Mouse (Mus musculus): Measurements from ENCODE around the gene Tanc2.

Gene Tanc2

DNA sequence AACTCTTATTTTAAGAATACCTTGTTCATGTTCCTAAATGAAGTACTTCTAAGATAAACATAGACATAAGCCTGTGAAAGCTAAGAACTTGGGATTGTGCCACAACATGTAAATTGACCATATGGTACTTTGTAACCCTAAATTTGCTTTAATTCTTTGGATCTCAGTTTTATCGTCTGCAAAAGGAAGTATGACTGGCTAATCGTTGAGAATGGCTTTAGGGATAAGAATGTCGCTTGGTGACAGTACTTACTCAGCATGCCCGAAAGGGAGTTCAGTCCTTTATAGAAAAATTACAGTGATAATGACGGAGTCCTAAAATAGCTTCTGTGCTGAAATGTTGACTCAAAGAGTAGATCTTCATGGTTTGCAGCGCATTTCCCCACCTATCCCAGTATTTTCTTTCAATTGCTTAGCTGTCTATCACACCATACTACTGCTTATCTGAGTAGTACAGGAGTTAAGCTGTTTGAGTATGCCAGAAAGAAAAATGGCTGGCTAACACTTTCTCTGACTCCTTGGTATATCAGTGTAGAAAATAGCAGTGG, 246.6 kb downstream of the Tanc2 start:
- peak; percentile 48 for DNase-seq (ENCODE audit: low read depth)

GRCm38 (mm10) chr11:105837962-105838361, 248.2 kb downstream of the Tanc2 start:
- no peak for DNase-seq (ENCODE audit: low read depth)

DNA sequence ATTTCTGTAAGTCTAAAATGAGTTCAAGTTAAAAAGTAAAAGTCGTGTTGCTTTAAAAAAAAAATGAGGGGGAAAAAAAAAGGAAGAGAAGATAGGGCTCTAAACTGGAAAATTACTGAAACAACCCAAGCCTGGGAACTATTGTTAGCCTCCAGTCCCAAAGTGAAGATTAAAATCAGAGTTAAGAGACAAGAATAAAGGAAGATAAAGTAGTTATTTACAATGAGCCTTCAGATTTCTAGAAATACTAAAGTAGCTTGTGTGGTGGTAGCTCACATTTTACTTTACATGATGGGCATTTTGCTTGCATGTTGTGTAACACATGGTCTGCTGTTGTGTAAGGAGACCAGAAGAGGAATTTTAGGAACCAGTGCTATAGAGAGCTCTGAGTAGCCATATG, 256.1 kb downstream of the Tanc2 start:
- DNase-seq (ENCODE audit: low read depth): no peak

GRCm38 (mm10) chr11:105855504-105855903, 265.7 kb downstream of the Tanc2 start:
- DNase-seq (ENCODE audit: low read depth): no peak

DNA sequence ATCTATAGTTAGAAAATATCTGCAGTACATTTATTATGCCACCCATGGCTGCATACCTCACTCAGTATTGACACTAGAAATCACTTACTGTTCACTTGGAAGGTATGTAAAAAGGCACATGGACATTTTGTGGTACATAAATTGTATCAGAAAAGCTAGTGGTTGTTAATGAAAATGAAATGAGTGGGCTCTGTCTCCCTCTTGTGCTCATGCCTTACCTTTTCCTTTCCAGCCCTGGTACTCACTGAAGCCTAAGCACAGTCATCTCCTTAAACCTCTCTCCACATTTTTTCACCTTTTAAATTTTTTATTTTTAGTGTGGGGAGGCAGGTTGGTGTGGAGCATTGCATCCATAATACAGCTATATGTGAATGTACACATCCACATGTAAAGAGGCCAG, 268.3 kb downstream of the Tanc2 start:
- DNase-seq (ENCODE audit: low read depth): no peak

- DNase-seq (ENCODE audit: low read depth): peak; percentile 4
Measured at GRCm38 (mm10) chr11:105885558-105885957, 295.8 kb downstream of the Tanc2 start.

DNA sequence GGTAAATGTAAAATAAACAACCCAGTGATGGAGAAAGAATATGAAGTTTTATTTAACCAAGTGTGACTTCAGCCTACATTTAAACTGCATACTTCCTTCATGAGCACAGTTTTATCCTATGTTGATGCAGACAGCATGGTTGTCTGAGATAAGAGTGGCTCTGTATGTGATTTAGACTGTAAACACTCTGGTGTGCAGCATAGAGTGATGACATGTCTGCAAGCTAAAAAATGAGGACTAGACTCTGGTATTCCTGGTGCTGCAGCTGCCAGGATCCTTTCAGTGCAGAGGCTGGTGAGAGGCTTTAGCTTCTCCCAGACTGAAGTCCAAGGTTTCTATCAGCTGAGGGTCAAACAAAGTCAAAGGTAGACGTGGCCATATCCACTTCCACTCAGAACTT, 297.5 kb downstream of the Tanc2 start:
- DNase-seq (ENCODE audit: low read depth): no peak

GRCm38 (mm10) chr11:105899151-105899550, 309.4 kb downstream of the Tanc2 start:
- DNase-seq (ENCODE audit: low read depth): no peak

DNA sequence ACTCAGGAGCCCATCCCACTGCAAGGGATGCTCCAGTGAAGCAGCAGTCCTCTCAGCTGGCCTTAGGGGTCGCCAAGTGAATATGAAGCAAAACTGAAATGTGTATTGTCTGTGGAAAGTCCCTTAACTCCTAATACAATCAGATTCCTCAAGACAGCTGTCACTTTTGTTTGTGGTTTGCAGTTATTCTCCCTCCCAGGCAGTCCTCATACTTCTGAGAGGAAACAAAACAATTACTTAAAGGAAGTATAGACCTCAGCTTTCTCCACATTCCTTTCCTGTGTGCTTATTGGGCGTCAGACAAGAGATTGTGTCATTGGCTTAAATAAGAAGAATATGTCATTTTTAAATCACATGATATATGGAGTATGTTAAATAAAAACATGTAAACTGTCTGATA, 311.7 kb downstream of the Tanc2 start:
- no peak for DNase-seq (ENCODE audit: low read depth)

GRCm38 (mm10) chr11:105902956-105903355, 313.2 kb downstream of the Tanc2 start:
- DNase-seq (ENCODE audit: low read depth): no peak

DNA sequence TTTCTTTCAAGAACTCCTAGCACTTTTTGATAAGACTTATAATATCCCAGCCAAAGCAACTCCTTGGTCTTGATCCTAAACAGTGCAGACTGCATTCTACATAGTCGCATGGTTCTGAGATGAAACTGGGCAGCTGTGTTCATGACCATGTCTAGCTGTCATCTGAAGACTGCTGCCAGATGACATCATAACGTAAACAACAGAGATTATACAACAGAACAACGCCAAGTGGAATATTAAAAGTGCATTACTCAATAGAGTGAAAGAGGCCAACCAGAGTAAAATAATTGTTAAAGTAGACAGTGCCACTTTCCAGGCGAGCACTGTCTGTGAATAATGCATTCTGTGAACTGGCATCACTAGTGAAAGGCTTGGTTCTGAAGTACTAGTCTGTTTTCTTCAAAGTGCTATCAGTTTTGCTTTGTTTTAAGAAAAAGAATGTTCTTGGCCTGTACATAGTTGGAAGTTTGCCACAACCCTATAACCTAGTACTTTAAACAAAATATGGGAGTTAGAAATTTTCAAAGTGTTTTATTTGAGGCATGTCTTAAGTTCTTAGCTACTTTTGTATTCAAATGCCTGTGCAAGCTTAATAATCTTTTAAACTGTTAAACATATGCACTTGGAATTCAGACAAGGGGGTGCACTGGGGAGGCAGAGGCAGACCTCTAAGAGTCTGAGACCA, 315.9 kb downstream of the Tanc2 start:
- no peak for DNase-seq (ENCODE audit: low read depth)

DNA sequence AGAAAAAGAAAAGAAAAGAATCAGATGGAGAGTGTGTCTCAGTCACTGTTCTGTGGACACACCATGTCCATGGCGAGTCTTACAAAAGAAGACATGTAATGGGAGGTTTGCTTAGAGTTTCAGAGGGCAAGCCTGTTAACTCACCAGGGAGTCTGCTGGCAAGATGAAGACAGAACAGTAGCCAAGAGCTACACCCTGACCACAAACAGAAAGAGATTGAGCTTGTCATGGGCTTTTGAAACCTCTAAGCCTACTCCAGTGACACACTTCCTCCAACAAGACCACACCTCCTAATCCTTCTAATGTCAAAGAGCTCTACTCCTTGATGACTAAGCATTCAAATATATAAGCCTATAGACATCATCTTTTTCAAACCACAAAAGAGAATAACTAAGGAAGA, 317.6 kb downstream of the Tanc2 start:
- DNase-seq (ENCODE audit: low read depth): no peak

DNA sequence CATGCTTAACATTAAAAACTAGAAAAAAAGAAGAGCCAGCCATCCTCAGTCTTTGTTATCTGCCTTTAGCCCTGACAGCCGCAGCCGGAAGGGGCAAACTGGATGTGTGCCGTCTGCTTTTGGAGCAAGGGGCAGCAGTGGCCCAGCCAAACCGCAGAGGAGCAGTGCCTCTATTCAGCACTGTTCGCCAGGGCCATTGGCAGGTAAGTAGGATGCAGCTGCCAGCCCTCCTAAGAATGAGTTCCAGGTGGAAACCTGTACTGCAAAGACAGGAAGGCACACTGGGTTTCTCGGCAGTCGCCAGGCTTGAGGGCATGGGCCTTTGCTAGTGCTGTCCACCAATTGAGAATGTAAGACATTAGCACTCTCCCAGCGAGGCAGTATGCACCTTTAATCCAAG, 319.1 kb downstream of the Tanc2 start:
- DNase-seq (ENCODE audit: low read depth): no peak

DNA sequence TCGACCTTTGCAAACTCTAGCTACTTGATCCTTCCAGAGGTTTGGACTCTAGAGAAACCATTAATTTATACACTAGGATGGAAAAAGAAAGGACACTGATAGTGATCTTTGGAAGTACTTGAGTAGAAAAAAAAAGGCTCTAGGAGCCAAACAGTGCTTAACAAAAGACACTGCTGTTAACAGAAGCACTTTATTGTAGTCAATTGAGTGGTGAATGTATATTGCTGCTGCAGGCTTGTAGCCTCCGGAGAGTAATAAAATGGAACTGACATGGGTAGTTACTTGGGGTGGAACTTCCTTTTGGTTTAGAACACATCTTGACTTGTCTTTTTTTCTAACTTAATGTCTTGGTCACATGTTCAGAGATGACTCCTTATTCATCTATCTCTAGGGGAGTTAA, 319.8 kb downstream of the Tanc2 start:
- DNase-seq (ENCODE audit: low read depth): no peak

DNA sequence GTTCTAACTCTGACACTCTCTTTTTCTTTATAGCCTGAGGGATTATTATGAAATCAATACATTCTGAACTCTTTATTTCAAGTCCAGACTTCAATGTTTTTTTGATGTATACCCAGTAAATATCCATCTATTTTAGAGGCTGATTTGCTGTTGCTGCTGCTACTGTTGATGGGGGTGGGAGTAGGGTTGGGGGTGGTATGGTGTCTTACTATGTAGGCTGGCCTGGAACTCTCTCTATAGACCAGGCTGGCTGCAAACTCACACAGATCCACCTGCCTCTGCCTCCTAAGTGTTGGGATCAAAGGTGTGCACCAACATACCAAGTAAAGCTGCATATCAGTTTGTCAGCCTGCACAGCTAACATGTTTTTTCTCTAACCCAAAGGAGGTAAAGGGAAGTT, 321.4 kb downstream of the Tanc2 start:
- DNase-seq (ENCODE audit: low read depth): no peak

GRCm38 (mm10) chr11:105911592-105912375, 322.0 kb downstream of the Tanc2 start:
- DNase-seq (ENCODE audit: low read depth): peak; percentile 74

- no peak for DNase-seq (ENCODE audit: low read depth)
Measured at GRCm38 (mm10) chr11:105913580-105913979, 323.8 kb downstream of the Tanc2 start.

DNA sequence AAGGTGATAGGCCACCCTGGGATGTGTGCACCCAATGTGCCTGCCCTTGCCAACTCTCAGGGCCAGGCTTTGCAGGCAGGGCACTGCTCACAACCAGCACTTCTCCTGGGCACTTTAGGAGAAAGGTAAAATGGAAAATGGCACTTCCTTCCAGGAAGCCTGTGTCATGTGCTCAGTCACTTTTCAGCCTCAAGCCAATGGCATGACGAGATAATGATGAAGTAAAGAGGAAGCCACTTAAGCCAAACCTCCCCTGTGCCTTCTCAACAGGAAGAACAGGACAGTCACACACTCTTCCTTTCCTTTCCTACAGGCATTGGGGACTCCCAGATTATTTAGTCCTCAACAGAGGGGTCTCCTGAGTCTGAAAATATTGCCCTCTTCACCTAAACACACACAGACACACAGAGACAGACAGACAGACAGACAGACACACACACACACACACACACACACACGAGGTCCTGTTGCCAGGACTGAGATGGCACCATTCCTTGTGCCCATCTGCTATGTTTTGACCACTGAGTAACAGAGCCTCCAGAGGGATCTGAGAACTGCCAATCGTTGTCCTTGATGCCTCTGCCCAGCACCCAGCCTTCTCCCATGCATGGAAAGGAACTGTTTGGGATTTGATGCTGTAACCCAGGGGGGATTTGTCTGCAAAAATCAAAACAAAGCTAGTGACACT, 330.5 kb downstream of the Tanc2 start:
- no peak for DNase-seq (ENCODE audit: low read depth)

DNA sequence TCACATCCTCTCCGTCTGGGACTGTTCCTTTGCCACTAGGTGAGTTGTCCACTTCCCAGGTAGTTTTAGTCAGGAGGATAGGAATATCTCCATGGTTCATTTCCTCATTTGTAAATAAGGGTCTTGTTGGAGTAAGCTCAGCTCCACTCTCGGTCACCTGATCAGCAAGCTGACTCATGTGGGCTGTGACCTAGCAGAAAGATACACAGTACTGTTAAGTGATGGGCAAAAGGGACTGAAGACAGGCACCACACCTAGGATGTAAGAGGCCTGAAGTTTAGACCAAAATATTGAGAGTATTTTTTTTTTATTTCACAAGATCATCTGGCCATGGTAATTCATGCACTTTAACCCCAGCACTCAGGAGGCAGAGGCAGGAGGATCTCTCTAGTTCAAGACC, 331.1 kb downstream of the Tanc2 start:
- no peak for DNase-seq (ENCODE audit: low read depth)

DNA sequence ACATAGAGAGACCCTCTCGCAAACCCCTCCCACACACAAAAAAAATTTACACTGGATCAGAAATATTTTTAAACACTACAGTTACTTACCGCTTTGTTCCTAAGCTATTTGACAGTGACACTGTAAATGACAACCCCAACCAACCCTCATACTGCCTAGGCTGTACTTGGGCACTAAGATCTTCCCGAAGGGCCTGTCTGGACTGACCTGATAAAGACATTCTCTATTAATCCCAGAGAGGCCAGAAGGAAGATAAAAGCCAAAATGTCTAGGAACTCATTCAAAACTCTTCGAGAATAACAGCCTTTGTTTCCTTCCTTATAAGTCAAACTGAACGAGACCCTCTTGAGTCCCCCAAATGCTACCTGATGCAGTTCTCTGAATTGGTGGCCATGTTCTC, 331.5 kb downstream of the Tanc2 start:
- DNase-seq (ENCODE audit: low read depth): peak; percentile 46

DNA sequence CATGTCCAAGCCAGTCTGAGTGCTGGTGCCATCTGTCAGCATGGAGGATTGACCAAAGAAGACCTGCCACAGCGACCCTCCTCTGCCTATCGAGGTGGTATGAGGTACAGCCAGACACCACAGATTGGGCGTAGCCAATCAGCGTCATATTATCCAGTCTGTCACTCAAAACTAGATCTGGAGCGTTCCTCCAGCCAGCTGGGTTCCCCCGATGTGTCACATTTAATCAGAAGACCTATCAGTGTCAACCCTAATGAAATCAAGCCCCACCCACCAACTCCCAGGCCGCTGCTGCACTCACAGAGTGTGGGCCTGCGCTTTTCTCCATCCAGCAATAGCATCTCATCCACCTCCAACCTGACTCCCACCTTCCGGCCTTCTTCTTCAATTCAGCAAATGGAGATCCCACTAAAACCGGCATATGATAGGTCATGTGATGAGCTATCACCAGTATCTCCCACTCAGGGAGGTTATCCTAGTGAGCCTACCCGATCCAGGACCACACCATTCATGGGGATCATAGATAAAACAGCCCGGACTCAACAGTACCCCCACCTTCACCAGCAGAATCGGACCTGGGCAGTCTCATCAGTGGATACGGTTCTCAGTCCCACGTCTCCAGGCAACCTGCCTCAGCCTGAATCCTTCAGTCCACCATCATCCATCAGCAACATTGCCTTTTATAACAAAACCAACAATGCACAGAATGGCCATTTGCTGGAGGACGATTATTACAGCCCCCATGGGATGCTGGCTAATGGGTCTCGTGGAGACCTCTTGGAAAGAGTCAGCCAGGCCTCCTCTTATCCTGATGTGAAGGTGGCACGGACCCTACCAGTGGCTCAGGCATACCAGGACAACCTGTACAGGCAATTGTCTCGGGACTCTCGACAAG, 333.2 kb downstream of the Tanc2 start:
- DNase-seq (ENCODE audit: low read depth): no peak
